Comparison of ENCODE assay signal across 8 mouse cellular contexts in genomic region chr9:104035261-104036015, GRCm38 (mm10). TPM values are rescaled to one million over a fixed set of nuclear protein-coding genes. Genes with fewer than 3 reads are reported as not detected.
DNase-seq lines count a peak whose midpoint lies in the region; ATAC-seq and TF ChIP-seq lines count a peak whose summit lies in the region.

No protein-coding gene starts in this region.

- 48% methylated on average over 24 of the region's 24 CpGs for WGBS in midbrain, embryonic 10.5 days
- 46% methylated on average over 24 of the region's 24 CpGs for whole genome bisulfite sequencing in midbrain, embryonic 15.5 days
- 42% methylated on average over 24 of the region's 24 CpGs for WGBS in cerebellum, adult 2 months
- 51% methylated on average over 24 of the region's 24 CpGs for WGBS in intestine, embryonic 15.5 days

- intact Hi-C loops in left cerebral cortex, postnatal 14 days (cut with DNase I) = no loop called here

- no peak for ATAC-seq in midbrain, embryonic 15.5 days (replicated peaks)
- peak; percentile 77 for ATAC-seq in intestine, embryonic 15.5 days

- TF ChIP-seq POLR2A in cerebellum, adult 2 months (IDR thresholded peaks at IDR 0.05; ENCODE audit: borderline replicate concordance, insufficient read depth, low read length) = no peak

- no peak overlapping the region for H3K9ac ChIP-seq in midbrain, embryonic 15.5 days
- no peak overlapping the region for H3K9ac ChIP-seq in intestine, embryonic 15.5 days

- peak; percentile 63 for TF ChIP-seq CTCF in cerebellum, adult 2 months (IDR thresholded peaks at IDR 0.05; ENCODE audit: borderline replicate concordance, insufficient read depth, low read depth, low read length)

- H3K4me1 ChIP-seq in midbrain, embryonic 10.5 days = peaks cover 5% of the 10 kb centered on the region; the same call in 1 of the 2 replicates
- H3K4me1 ChIP-seq in midbrain, embryonic 15.5 days = no peaks in the 10 kb centered on the region
- H3K4me1 ChIP-seq in cerebellum, adult 2 months (ENCODE audit: control insufficient read depth, insufficient read depth, low read length) = no peaks in the 10 kb centered on the region
- no peaks in the 10 kb centered on the region for H3K4me1 ChIP-seq in intestine, embryonic 15.5 days (replicated peaks)

- H3K36me3 ChIP-seq in midbrain, embryonic 10.5 days = peaks cover 14% of the 10 kb centered on the region
- H3K36me3 ChIP-seq in midbrain, embryonic 15.5 days (replicated peaks) = no peaks in the 10 kb centered on the region
- no peaks in the 10 kb centered on the region for H3K36me3 ChIP-seq in intestine, embryonic 15.5 days
- no peaks in the 10 kb centered on the region for H3K36me3 ChIP-seq in splenic B cell, adult 2 months (ENCODE audit: control insufficient read depth, insufficient read depth, low read length, poor library complexity, severe bottlenecking)

- no peaks in the 10 kb centered on the region for H3K9me3 ChIP-seq in midbrain, embryonic 10.5 days (replicated peaks)
- H3K9me3 ChIP-seq in midbrain, embryonic 15.5 days = no peaks in the 10 kb centered on the region
- no peaks in the 10 kb centered on the region for H3K9me3 ChIP-seq in intestine, embryonic 15.5 days

- peak; percentile 73 for DNase-seq in midbrain, embryonic 10.5 days (ENCODE audit: low spot score)
- peak; percentile 48 to 63 for DNase-seq in cerebellum, adult 2 months
- peak; percentile 49 to 65 for DNase-seq in frontal cortex, postnatal 14 days (ENCODE audit: low spot score in 2 of 2)
- DNase-seq in left cerebral cortex, postnatal 14 days (ENCODE audit: low spot score in 2 of 2) = peak; percentile 79 to 81
- DNase-seq in monocyte, adult 2 months (ENCODE audit: low read depth in 1 of 2, low spot score in 2 of 2) = peak; percentile 22 to 50
- DNase-seq in splenic B cell, adult 2 months (ENCODE audit: low read depth, low spot score) = peak; percentile 79

- H3K27ac ChIP-seq in midbrain, embryonic 10.5 days (replicated peaks) = peak overlapping the region; percentile 28; the same call in 1 of the 2 replicates
- no peak overlapping the region for H3K27ac ChIP-seq in midbrain, embryonic 15.5 days
- H3K27ac ChIP-seq in cerebellum, adult 2 months (ENCODE audit: insufficient read depth, low read length) = no peak overlapping the region
- H3K27ac ChIP-seq in intestine, embryonic 15.5 days = no peak overlapping the region

- no peaks in the 10 kb centered on the region for H3K27me3 ChIP-seq in midbrain, embryonic 10.5 days (ENCODE audit: low read depth, poor library complexity, severe bottlenecking)
- no peaks in the 10 kb centered on the region for H3K27me3 ChIP-seq in midbrain, embryonic 15.5 days (replicated peaks)
- H3K27me3 ChIP-seq in cerebellum, adult 2 months (ENCODE audit: control insufficient read depth, insufficient read depth, low read length) = no peaks in the 10 kb centered on the region
- H3K27me3 ChIP-seq in intestine, embryonic 15.5 days (replicated peaks) = no peaks in the 10 kb centered on the region
- H3K27me3 ChIP-seq in splenic B cell, adult 2 months (ENCODE audit: control insufficient read depth, insufficient read depth, low read length, poor library complexity, severe bottlenecking) = no peaks in the 10 kb centered on the region

- H3K4me3 ChIP-seq in midbrain, embryonic 10.5 days = no peak overlapping the region
- no peak overlapping the region for H3K4me3 ChIP-seq in midbrain, embryonic 15.5 days
- no peak overlapping the region for H3K4me3 ChIP-seq in cerebellum, adult 2 months (replicated peaks; ENCODE audit: insufficient read depth, low read depth, low read length)
- no peak overlapping the region for H3K4me3 ChIP-seq in intestine, embryonic 15.5 days (replicated peaks)

- H3K4me2 ChIP-seq in midbrain, embryonic 15.5 days = no peak overlapping the region
- H3K4me2 ChIP-seq in intestine, embryonic 15.5 days (replicated peaks) = no peak overlapping the region

RNA-seq across cellular contexts. Expression of gene Gm28305, which starts 5.0 kb away (rescaled TPM):
- polyA plus RNA-seq in midbrain, embryonic 10.5 days (2016; fragmentation: Nextera tagmentation; extraction: Ambion mirVana) = not detected in 2 replicates
- not detected in 2 replicates for polyA plus RNA-seq in midbrain, embryonic 15.5 days (2015; fragmentation: Nextera tagmentation; extraction: Ambion mirVana)
- polyA plus RNA-seq in cerebellum, adult 2 months (2012; rRNA removed) = not detected in 2 replicates
- not detected in 2 replicates for polyA plus RNA-seq in intestine, embryonic 15.5 days (2015; fragmentation: Nextera tagmentation; extraction: Ambion mirVana)
- not detected for total RNA-seq in left cerebral cortex, postnatal 14 days (2021)

RNA-seq across cellular contexts. Expression of gene Uba5, which starts 27.5 kb away (rescaled TPM):
- 46.2 and 48.3 TPM in 2 replicates for polyA plus RNA-seq in midbrain, embryonic 10.5 days (2016; fragmentation: Nextera tagmentation; extraction: Ambion mirVana)
- 69.6 TPM in 2 replicates for polyA plus RNA-seq in midbrain, embryonic 15.5 days (2015; fragmentation: Nextera tagmentation; extraction: Ambion mirVana)
- polyA plus RNA-seq in cerebellum, adult 2 months (2012; rRNA removed) = 52.3 and 55.2 TPM in 2 replicates
- 46.7 and 49.6 TPM in 2 replicates for polyA plus RNA-seq in intestine, embryonic 15.5 days (2015; fragmentation: Nextera tagmentation; extraction: Ambion mirVana)
- 10 to 100 TPM; 39.0 to 41.6 TPM for total RNA-seq in left cerebral cortex, postnatal 14 days (2021)

RNA-seq across cellular contexts. Expression of gene Acad11, which starts 27.7 kb away (rescaled TPM):
- 7.8 and 8.1 TPM in 2 replicates for polyA plus RNA-seq in midbrain, embryonic 10.5 days (2016; fragmentation: Nextera tagmentation; extraction: Ambion mirVana)
- 6.8 and 7.3 TPM in 2 replicates for polyA plus RNA-seq in midbrain, embryonic 15.5 days (2015; fragmentation: Nextera tagmentation; extraction: Ambion mirVana)
- polyA plus RNA-seq in cerebellum, adult 2 months (2012; rRNA removed) = 28.1 and 29.7 TPM in 2 replicates
- 21.8 and 24.7 TPM in 2 replicates for polyA plus RNA-seq in intestine, embryonic 15.5 days (2015; fragmentation: Nextera tagmentation; extraction: Ambion mirVana)
- 10 to 100 TPM; 21.2 to 22.9 TPM for total RNA-seq in left cerebral cortex, postnatal 14 days (2021)

RNA-seq across cellular contexts. Expression of gene Nphp3, which starts 33.1 kb away (rescaled TPM):
- 3.2 and 3.6 TPM in 2 replicates for polyA plus RNA-seq in midbrain, embryonic 10.5 days (2016; fragmentation: Nextera tagmentation; extraction: Ambion mirVana)
- polyA plus RNA-seq in midbrain, embryonic 15.5 days (2015; fragmentation: Nextera tagmentation; extraction: Ambion mirVana) = 3.3 TPM in 2 replicates
- 12.2 and 12.4 TPM in 2 replicates for polyA plus RNA-seq in cerebellum, adult 2 months (2012; rRNA removed)
- polyA plus RNA-seq in intestine, embryonic 15.5 days (2015; fragmentation: Nextera tagmentation; extraction: Ambion mirVana) = 3.4 and 3.5 TPM in 2 replicates
- total RNA-seq in left cerebral cortex, postnatal 14 days (2021) = 1 to 10 TPM; 5.5 to 8.4 TPM
